Mouse (Mus musculus) CH12.LX (cell line): ENCODE measurements around the gene Mapk8ip3. TPM values are rescaled to one million over a fixed set of nuclear protein-coding genes. Genes with fewer than 3 reads are reported as not detected.

Experiments
- DNase-seq: peaks from one replicate; pipeline ENCODE4 v3.0.0-alpha.2; 2013; ENCODE audit errors: extremely low read depth
- H3K27ac ChIP-seq: 2 replicates; pipeline ENCODE4 v1.5.1; 2012; ENCODE audit warnings: low read depth, mild to moderate bottlenecking, control low read depth, moderate library complexity; ENCODE audit not compliant: insufficient read depth
- H3K27me3 ChIP-seq: replicated peaks from 2 replicates; pipeline ENCODE3; 2012; ENCODE audit warnings: inconsistent platforms
- H3K36me3 ChIP-seq, 2 experiments: replicated peaks in 1 of 2; 2 replicates each; pipeline versions ENCODE3 to v1.6.1; 2012; ENCODE audit warnings: inconsistent platforms in 1 of 2, low read length in 1 of 2, mild to moderate bottlenecking in 1 of 2, mixed read lengths in 1 of 2, moderate library complexity in 1 of 2; ENCODE audit not compliant: control insufficient read depth in 1 of 2, insufficient read depth in 1 of 2
- H3K4me1 ChIP-seq, 2 experiments: 2 replicates each; pipeline ENCODE4 v1.6.1; 2012; ENCODE audit warnings: inconsistent platforms in 1 of 2, moderate library complexity in 1 of 2; ENCODE audit not compliant: insufficient read depth in 2 of 2, control insufficient read depth in 1 of 2
- H3K4me2 ChIP-seq: 2 replicates; pipeline ENCODE4 v1.6.1; 2012; ENCODE audit warnings: low read depth, mild to moderate bottlenecking, control low read depth; ENCODE audit not compliant: poor library complexity, insufficient read depth, severe bottlenecking
- H3K4me3 ChIP-seq, 3 experiments: fragments of 150-350 bp in 1 of 3; sonication (generic) in 1 of 3; replicated peaks in 1 of 3; 2 replicates each; pipeline versions ENCODE3 to v1.5.1; 2011 to 2012; ENCODE audit warnings: low read depth in 2 of 3, low read length in 2 of 3, mild to moderate bottlenecking in 2 of 3, moderate library complexity in 2 of 3, control low read depth in 1 of 3, improper control_type of control experiment in 1 of 3, inconsistent platforms in 1 of 3, mixed read lengths in 1 of 3; ENCODE audit not compliant: poor library complexity in 1 of 3
- H3K79me2 ChIP-seq: replicated peaks from 2 replicates; pipeline ENCODE4 v1.6.1; 2012; ENCODE audit warnings: mild to moderate bottlenecking, moderate library complexity; ENCODE audit not compliant: control insufficient read depth, poor library complexity, insufficient read depth, severe bottlenecking; ENCODE audit errors: extremely low read depth
- H3K9ac ChIP-seq: 2 replicates; pipeline ENCODE4 v1.6.1; 2012; ENCODE audit warnings: low read depth, mild to moderate bottlenecking, control low read depth, moderate library complexity; ENCODE audit not compliant: insufficient read depth
- H3K9me3 ChIP-seq: replicated peaks from 2 replicates; pipeline ENCODE3; 2012; ENCODE audit warnings: low read length, inconsistent platforms, mixed read lengths
- BHLHE40 ChIP-seq: IDR thresholded peaks from 2 replicates; pipeline ENCODE4 v1.6.1; 2011; ENCODE audit warnings: mild to moderate bottlenecking, low read depth, low read length, improper control_type of control experiment
- CHD1 ChIP-seq: IDR thresholded peaks from 2 replicates; pipeline ENCODE4 v1.6.1; 2012; ENCODE audit warnings: low read depth, low read length, improper control_type of control experiment, inconsistent platforms
- CHD2 ChIP-seq: IDR thresholded peaks from 2 replicates; pipeline ENCODE4 v1.6.1; 2011; ENCODE audit warnings: low read length, improper control_type of control experiment
- CTCF ChIP-seq, 2 experiments: IDR thresholded peaks in 1 of 2; conservative IDR thresholded peaks in 1 of 2; 2 replicates each; pipeline ENCODE4 v1.5.1; 2011 to 2012; ENCODE audit warnings: low read depth in 2 of 2, low read length in 2 of 2, improper control_type of control experiment in 1 of 2, inconsistent platforms in 1 of 2, mild to moderate bottlenecking in 1 of 2, moderate library complexity in 1 of 2
- HCFC1 ChIP-seq: IDR thresholded peaks from 2 replicates; pipeline ENCODE4 v1.6.1; 2012; ENCODE audit warnings: low read depth, mild to moderate bottlenecking, inconsistent platforms, low read length, improper control_type of control experiment
- JUN ChIP-seq: IDR thresholded peaks from 2 replicates; pipeline ENCODE4 v1.6.1; 2011; ENCODE audit warnings: low read depth, mild to moderate bottlenecking, low read length, improper control_type of control experiment, moderate library complexity; ENCODE audit not compliant: insufficient read depth
- JUND ChIP-seq: conservative IDR thresholded peaks from 2 replicates; pipeline ENCODE4 v1.6.1; 2011; ENCODE audit warnings: low read depth, low read length, improper control_type of control experiment
- KAT2A ChIP-seq: IDR thresholded peaks from 2 replicates; pipeline ENCODE4 v1.6.1; 2012; ENCODE audit warnings: low read length, improper control_type of control experiment, inconsistent platforms; ENCODE audit not compliant: insufficient replicate concordance
- MAX ChIP-seq: IDR thresholded peaks from 2 replicates; pipeline ENCODE4 v1.6.1; 2011; ENCODE audit warnings: low read length, improper control_type of control experiment
- MAZ ChIP-seq: IDR thresholded peaks from 2 replicates; pipeline ENCODE4 v1.6.1; 2012; ENCODE audit warnings: low read depth, mild to moderate bottlenecking, inconsistent platforms, low read length, improper control_type of control experiment, moderate library complexity
- MEF2A ChIP-seq: IDR thresholded peaks from 2 replicates; pipeline ENCODE4 v1.6.1; 2014; ENCODE audit warnings: low read depth, mild to moderate bottlenecking, inconsistent platforms, low read length, improper control_type of control experiment, borderline replicate concordance
- MXI1 ChIP-seq: IDR thresholded peaks from 2 replicates; pipeline ENCODE4 v1.6.1; 2011; ENCODE audit warnings: mild to moderate bottlenecking, low read depth, low read length, improper control_type of control experiment
- PAX5 ChIP-seq: IDR thresholded peaks from 2 replicates; pipeline ENCODE4 v1.6.1; 2012; ENCODE audit warnings: low read length, inconsistent platforms, mixed read lengths
- POLR2AphosphoS2 ChIP-seq: IDR thresholded peaks from 2 replicates; pipeline ENCODE4 v1.6.1; 2011; ENCODE audit warnings: low read depth, low read length, improper control_type of control experiment
- RAD21 ChIP-seq: IDR thresholded peaks from 2 replicates; pipeline ENCODE4 v1.6.1; 2011; ENCODE audit warnings: low read depth, mild to moderate bottlenecking, low read length, improper control_type of control experiment, moderate library complexity
- RCOR1 ChIP-seq: conservative IDR thresholded peaks from 2 replicates; pipeline ENCODE4 v1.6.1; 2012; ENCODE audit warnings: low read depth, mild to moderate bottlenecking, inconsistent platforms, low read length, improper control_type of control experiment
- SIN3A ChIP-seq: IDR thresholded peaks from 2 replicates; pipeline ENCODE4 v1.6.1; 2012; ENCODE audit warnings: low read length, improper control_type of control experiment, inconsistent platforms
- UBTF ChIP-seq: IDR thresholded peaks from 2 replicates; pipeline ENCODE4 v1.6.1; 2012; ENCODE audit warnings: low read depth, mild to moderate bottlenecking, inconsistent platforms, low read length, improper control_type of control experiment, moderate library complexity
- ZKSCAN1 ChIP-seq: IDR thresholded peaks from 2 replicates; pipeline ENCODE4 v1.6.1; 2012; ENCODE audit warnings: low read depth, inconsistent platforms, low read length, improper control_type of control experiment, borderline replicate concordance
- ZMIZ1 ChIP-seq: IDR thresholded peaks from 2 replicates; pipeline ENCODE4 v1.6.1; 2012; ENCODE audit warnings: low read depth, mild to moderate bottlenecking, inconsistent platforms, low read length, improper control_type of control experiment
- ZNF384 ChIP-seq: IDR thresholded peaks from 2 replicates; pipeline ENCODE4 v1.6.1; 2012; ENCODE audit warnings: low read depth, low read length, improper control_type of control experiment, inconsistent platforms
- dilution Hi-C: fragments of 300-500 bp; cut with MboI; formaldehyde crosslinking; loops from 2 replicates; pipeline ENCODE4 v1.14.3; 2020; ENCODE audit warnings: low sequenced_read_pairs; ENCODE audit not compliant: extremely low pct_unique_long_range_greater_than_20kb, extremely low pct_ligation_motif_present
- in situ Hi-C: fragments of 300-500 bp; cut with MboI; formaldehyde crosslinking; loops from 3 replicates; pipeline ENCODE4 v1.14.3; 2019; ENCODE audit warnings: low sequenced_read_pairs, low pct_ligation_motif_present, low pct_unique_long_range_greater_than_20kb, mixed read lengths
- polyA plus RNA-seq: library from polyadenylated mRNA; unstranded; fragments of >175 nt; gene quantifications from 2 replicates; pipeline ENCODE4 v1.2.1, GENCODE M21; 2012; ENCODE audit warnings: low read depth; ENCODE audit not compliant: insufficient read length
- total RNA-seq, 2 experiments: library from RNA; depleted of rRNA; stranded (reverse); fragments of 300-350 nt in 1 of 2; fragments of >200 nt in 1 of 2; gene quantifications; 2 replicates each; pipeline ENCODE4 v1.2.3; 2012 to 2014

The Mapk8ip3 gene
- total and polyA plus RNA-seq, 3 experiments = 14.5 to 44.0 (median 34.1) TPM

- Histone ChIP-seq H3K79me2 (peaks cover 74% of the 10 kb centered on the region), H3K27me3 (no peaks in the 10 kb centered on the region)
- no peak for TF ChIP-seq MEF2A
- no peak for TF ChIP-seq KAT2A
- TF ChIP-seq RCOR1 = no peak
- TF ChIP-seq BHLHE40 = no peak
- no peak for TF ChIP-seq RAD21
- TF ChIP-seq ZNF384 = no peak
- no peak for TF ChIP-seq UBTF
- no peak for TF ChIP-seq POLR2AphosphoS2
- no peak for TF ChIP-seq CHD2
- TF ChIP-seq CHD1 = no peak
- no peak for TF ChIP-seq PAX5
- TF ChIP-seq SIN3A = no peak
- no peak for TF ChIP-seq HCFC1
- TF ChIP-seq JUN = no peak
- no peak for TF ChIP-seq MAZ
- TF ChIP-seq, all 38 proteins: peak for 0
- no peak overlapping the region; the same call in 1 of the 2 replicates for H3K4me2 ChIP-seq
- in situ Hi-C loops = no loop called here
- H3K4me3 ChIP-seq = no peak overlapping the region
- no peak for DNase-seq
- peaks cover 11 to 52% of the 10 kb centered on the region in 2 experiments for H3K36me3 ChIP-seq
- H3K9me3 ChIP-seq = no peaks in the 10 kb centered on the region
- no peak overlapping the region for H3K9ac ChIP-seq
- peaks cover 8 to 39% of the 10 kb centered on the region in 2 experiments; a peak in 3 of 4 replicates for H3K4me1 ChIP-seq
- dilution Hi-C loops = no loop called here
- no peak overlapping the region for H3K27ac ChIP-seq
Observed at GRCm38 (mm10) chr17:24933163-24933562, 3.6 kb downstream of the Mapk8ip3 start.

DNA sequence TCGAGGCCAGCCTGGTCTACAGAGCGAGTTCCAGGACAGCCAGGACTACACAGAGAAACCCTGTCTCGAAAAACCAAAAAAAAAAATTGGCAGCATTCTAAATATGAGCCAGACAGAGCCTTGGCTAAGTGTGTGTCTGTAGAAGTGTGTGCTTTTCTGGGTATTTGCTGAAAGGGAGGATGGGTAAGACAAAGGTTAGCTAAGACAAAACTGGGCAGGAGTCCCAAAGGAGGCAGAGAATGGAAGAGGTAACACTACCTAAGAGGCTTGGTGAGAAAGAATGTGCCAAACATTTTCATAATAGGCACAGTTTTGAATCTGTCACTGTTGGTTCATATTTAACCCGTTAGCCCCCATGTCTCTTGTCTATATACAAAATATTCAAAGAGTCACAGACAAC is 4.3 kb downstream of the Mapk8ip3 start:
- peaks cover 8 to 39% of the 10 kb centered on the region in 2 experiments; a peak in 3 of 4 replicates for H3K4me1 ChIP-seq
- H3K27ac ChIP-seq = no peak overlapping the region
- H3K79me2 ChIP-seq = peaks cover 76% of the 10 kb centered on the region
- no peak overlapping the region for H3K9ac ChIP-seq
- dilution Hi-C loops = no loop called here
- DNase-seq = no peak
- H3K4me2 ChIP-seq = no peak overlapping the region
- no peaks in the 10 kb centered on the region for H3K9me3 ChIP-seq
- H3K27me3 ChIP-seq = no peaks in the 10 kb centered on the region
- no peak overlapping the region for H3K4me3 ChIP-seq
- in situ Hi-C loops = no loop called here
- peaks cover 17 to 58% of the 10 kb centered on the region in 2 experiments for H3K36me3 ChIP-seq
- TF ChIP-seq UBTF = no peak
- no peak for TF ChIP-seq ZNF384
- no peak for TF ChIP-seq ZKSCAN1
- TF ChIP-seq SIN3A = no peak
- TF ChIP-seq KAT2A = no peak
- no peak for TF ChIP-seq RCOR1
- no peak for TF ChIP-seq MAZ
- no peak for TF ChIP-seq MXI1
- TF ChIP-seq JUN = no peak
- TF ChIP-seq CTCF (conservative IDR thresholded peaks at IDR 0.05 in 1 of 2, IDR thresholded peaks at IDR 0.05 in 1 of 2; ENCODE audit: low read depth in 2 of 2, low read length in 2 of 2) = no peak
- no peak for TF ChIP-seq ZMIZ1
- no peak for TF ChIP-seq JUND
- TF ChIP-seq MAX = no peak
